In genomic region chr16:94637423-94637822, GRCm38 (mm10) we compare ENCODE assay signal across 26 mouse cellular contexts.
DNase-seq lines count a peak whose midpoint lies in the region; ATAC-seq and TF ChIP-seq lines count a peak whose summit lies in the region.
"Had no signal": no experiment of that assay in that cellular context is flagged by ENCODE, and none has a peak within 500 bp of the region (broad histone marks: within the 10 kb centered on the region; RNA-seq: fewer than 3 reads in every experiment).

No protein-coding gene starts in this region.

- no peak overlapping the region for H3K27ac ChIP-seq in heart, embryonic 10.5 days
- 0 out of 2 replicates have a peak overlapping the region, but pooled peaks have one; percentile 33 for H3K27ac ChIP-seq in limb, embryonic 14.5 days (replicated peaks; ENCODE audit: low read depth, low read length)
- no peak overlapping the region for H3K27ac ChIP-seq in limb, embryonic 10.5 days
- 0 out of 2 replicates have a peak overlapping the region, but pooled peaks have one; percentile 13 for H3K27ac ChIP-seq in neural tube, embryonic 13.5 days (replicated peaks)
- H3K27ac ChIP-seq: embryonic facial prominence, embryonic 15.5 days; hindbrain, embryonic 14.5 days; layer of hippocampus, adult 2 months; liver, embryonic 12.5 days; stomach, postnatal 0 days had no signal

- WGBS in heart, embryonic 10.5 days: 77% methylated on average over 10 of the region's 10 CpGs
- 49% methylated on average over 10 of the region's 10 CpGs for WGBS in limb, embryonic 14.5 days
- 84% methylated on average over 10 of the region's 10 CpGs for WGBS in limb, embryonic 10.5 days
- 78% methylated on average over 10 of the region's 10 CpGs for WGBS in neural tube, embryonic 13.5 days

- H3K4me2 ChIP-seq in limb, embryonic 14.5 days (replicated peaks; ENCODE audit: low read depth, low read length, severe bottlenecking): no peak overlapping the region
- no peak overlapping the region for H3K4me2 ChIP-seq in neural tube, embryonic 13.5 days
- H3K4me2 ChIP-seq: embryonic facial prominence, embryonic 15.5 days; hindbrain, embryonic 14.5 days; liver, embryonic 12.5 days; midbrain, embryonic 11.5 days had no signal

- TF ChIP-seq POLR2A in limb, embryonic 14.5 days (IDR thresholded peaks at IDR 0.05; ENCODE audit: borderline replicate concordance, extremely low read depth, insufficient read depth, insufficient read length): no peak

- no peak for ATAC-seq in limb, embryonic 14.5 days (ENCODE audit: low FRiP score, low read depth)
- no peak for ATAC-seq in neural tube, embryonic 13.5 days (ENCODE audit: low read depth)
- ATAC-seq: liver, embryonic 12.5 days; Patski had no signal

- no peak overlapping the region for H3K9ac ChIP-seq in limb, embryonic 14.5 days (ENCODE audit: low read depth, low read length, severe bottlenecking)
- no peak overlapping the region for H3K9ac ChIP-seq in neural tube, embryonic 13.5 days
- H3K9ac ChIP-seq: embryonic facial prominence, embryonic 15.5 days; hindbrain, embryonic 14.5 days; liver, embryonic 12.5 days had no signal

- DNase-seq in heart, adult 11 months: peak; percentile 68
- no peak for DNase-seq in heart, embryonic 10.5 days (ENCODE audit: low spot score)
- no peak for DNase-seq in limb, embryonic 14.5 days (ENCODE audit: low spot score)
- no peak for DNase-seq in limb, embryonic 10.5 days (ENCODE audit: low spot score)
- DNase-seq in CD8-positive naive resting alpha-beta T cell, adult 2 months (ENCODE audit: low read depth in 2 of 2, low spot score in 2 of 2): peak; percentile 24 to 27
- no peak for DNase-seq in spleen, adult 18-20 months
- no peak for DNase-seq in adrenal gland, adult (ENCODE audit: inconsistent age in 2 of 2, low spot score in 1 of 2)
- DNase-seq: adrenal gland, adult 8-10 months; cerebellum, adult 18-20 months; cerebellum, postnatal 14 days; gastrocnemius, postnatal 36 days; heart, postnatal 36 days; kidney, adult 9 months; kidney, postnatal 25 days; lung, adult 2 months; lung, postnatal 14 days had no signal

- peaks cover 16% of the 10 kb centered on the region for H3K4me1 ChIP-seq in heart, embryonic 10.5 days
- H3K4me1 ChIP-seq in limb, embryonic 14.5 days (ENCODE audit: control insufficient read depth, insufficient read depth, low read length): peaks cover 5% of the 10 kb centered on the region; the same call in 1 of the 2 replicates
- peaks cover 18% of the 10 kb centered on the region for H3K4me1 ChIP-seq in limb, embryonic 10.5 days
- H3K4me1 ChIP-seq in neural tube, embryonic 13.5 days (replicated peaks): peaks cover 27% of the 10 kb centered on the region

- H3K4me3 ChIP-seq in heart, embryonic 10.5 days: no peak overlapping the region
- H3K4me3 ChIP-seq in limb, embryonic 14.5 days (replicated peaks; ENCODE audit: low read length): no peak overlapping the region
- no peak overlapping the region for H3K4me3 ChIP-seq in limb, embryonic 10.5 days
- H3K4me3 ChIP-seq in neural tube, embryonic 13.5 days: no peak overlapping the region
- H3K4me3 ChIP-seq: embryonic facial prominence, embryonic 15.5 days; layer of hippocampus, adult 2 months; liver, embryonic 12.5 days had no signal

- no peaks in the 10 kb centered on the region for H3K27me3 ChIP-seq in heart, embryonic 10.5 days (ENCODE audit: insufficient read depth, poor library complexity, severe bottlenecking)
- no peaks in the 10 kb centered on the region for H3K27me3 ChIP-seq in limb, embryonic 14.5 days (ENCODE audit: control insufficient read depth, insufficient read depth, low read length)
- no peaks in the 10 kb centered on the region for H3K27me3 ChIP-seq in limb, embryonic 10.5 days (ENCODE audit: low read depth, poor library complexity, severe bottlenecking)
- H3K27me3 ChIP-seq in neural tube, embryonic 13.5 days: no peaks in the 10 kb centered on the region
- H3K27me3 ChIP-seq: CH12.LX; embryonic facial prominence, embryonic 15.5 days; liver, embryonic 12.5 days; Patski had no signal

- no peaks in the 10 kb centered on the region for H3K9me3 ChIP-seq in heart, embryonic 10.5 days
- H3K9me3 ChIP-seq in limb, embryonic 14.5 days (ENCODE audit: control insufficient read depth, low read length): no peaks in the 10 kb centered on the region
- no peaks in the 10 kb centered on the region for H3K9me3 ChIP-seq in limb, embryonic 10.5 days (replicated peaks)
- no peaks in the 10 kb centered on the region for H3K9me3 ChIP-seq in neural tube, embryonic 13.5 days
- H3K9me3 ChIP-seq: embryonic facial prominence, embryonic 15.5 days; G1E; liver, embryonic 12.5 days had no signal

- H3K36me3 ChIP-seq in heart, embryonic 10.5 days: peaks cover 15% of the 10 kb centered on the region; the same call in 1 of the 2 replicates
- no peaks in the 10 kb centered on the region for H3K36me3 ChIP-seq in limb, embryonic 14.5 days (ENCODE audit: control insufficient read depth, insufficient read depth, low read length)
- H3K36me3 ChIP-seq in limb, embryonic 10.5 days: peaks cover 20% of the 10 kb centered on the region
- H3K36me3 ChIP-seq in neural tube, embryonic 13.5 days: no peaks in the 10 kb centered on the region
- H3K36me3 ChIP-seq: embryonic facial prominence, embryonic 15.5 days had no signal

Comparison
In these comparisons a context has a peak if more than half of its experiments do, and no peak if none do; other contexts are left out.
1. DNase-seq: peak in heart, adult 11 months (single experiment) and CD8-positive naive resting alpha-beta T cell, adult 2 months (2 of 2); none in heart, embryonic 10.5 days (single experiment), limb, embryonic 14.5 days (single experiment), limb, embryonic 10.5 days (single experiment), spleen, adult 18-20 months (0 of 2) and adrenal gland, adult (0 of 2).
2. H3K27ac ChIP-seq: peak in limb, embryonic 14.5 days (single experiment) and neural tube, embryonic 13.5 days (single experiment); none in heart, embryonic 10.5 days (single experiment) and limb, embryonic 10.5 days (single experiment).